Mouse (Mus musculus) gastrocnemius, postnatal 36 days (tissue): Measurements from ENCODE around the gene Gm20854. TPM values are rescaled to one million over a fixed set of nuclear protein-coding genes. Genes with fewer than 3 reads are reported as not detected.
"Not testable (repeated sequence)": the region's sequence is repeated elsewhere in the genome, so short reads cannot be mapped to it uniquely, and the experiment has no call there.

Source experiments
- DNase-seq, 2 experiments: peaks; one replicate each; pipeline ENCODE4 v3.0.0; 2022
- intact Hi-C: fragments of 180-260 bp; cut with DNase I; formaldehyde crosslinking; loops from one replicate; pipeline ENCODE4 v1.15.1; 2025
- long read RNA-seq, 2 experiments: library from polyadenylated mRNA; stranded (forward); transcript quantifications; one replicate each; pipeline ENCODE4 v2.0.0; 2021
- total RNA-seq, 2 experiments: library from RNA; stranded (reverse); gene quantifications; 2 replicates each; pipeline ENCODE4 v1.2.3; 2021

Gene Gm20854
- not detected for total RNA-seq
- long read RNA-seq, experiment 1: 0 reads
- long read RNA-seq, experiment 2: 0 reads

DNA sequence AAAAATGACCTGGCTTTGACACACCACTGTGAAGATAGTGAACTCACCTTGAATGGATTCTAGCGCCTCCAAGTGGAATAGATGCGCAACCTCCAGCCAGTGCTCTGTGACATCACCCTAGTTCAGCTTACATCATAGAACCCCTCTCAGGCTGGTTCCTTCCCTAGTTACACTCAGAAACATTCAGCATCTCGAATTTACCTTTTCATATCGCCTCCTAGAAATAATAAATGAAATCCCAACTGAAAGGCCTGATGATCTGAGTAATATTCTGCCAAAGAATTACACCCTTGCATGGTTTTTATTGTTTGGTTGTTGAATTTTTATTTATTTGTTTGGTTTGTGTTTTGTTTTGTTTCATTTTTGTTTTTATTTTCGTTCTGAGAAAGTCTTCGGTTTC is at the start of gene Gm20854:
Gm20854 (minus strand) TSS at position 101 of the 400 bp plus-strand sequence.
- intact Hi-C loops, DNase-seq: not testable (repeated sequence)
